Mouse (Mus musculus) bone marrow, adult 2 months (tissue): ENCODE results near the gene Pdcd2l.

Experiments
- CTCF ChIP-seq: fragments of 200-500 bp; IDR thresholded peaks from 2 replicates; pipeline ENCODE4 v1.5.1; 2011; ENCODE audit warnings: low read length, control low read depth; ENCODE audit not compliant: control insufficient read depth, insufficient read depth
- POLR2A ChIP-seq: fragments of 200-500 bp; IDR thresholded peaks from 2 replicates; pipeline ENCODE4 v1.6.1; 2011; ENCODE audit warnings: low read depth, mild to moderate bottlenecking, control low read depth, low read length, borderline replicate concordance; ENCODE audit not compliant: control insufficient read depth

DNA sequence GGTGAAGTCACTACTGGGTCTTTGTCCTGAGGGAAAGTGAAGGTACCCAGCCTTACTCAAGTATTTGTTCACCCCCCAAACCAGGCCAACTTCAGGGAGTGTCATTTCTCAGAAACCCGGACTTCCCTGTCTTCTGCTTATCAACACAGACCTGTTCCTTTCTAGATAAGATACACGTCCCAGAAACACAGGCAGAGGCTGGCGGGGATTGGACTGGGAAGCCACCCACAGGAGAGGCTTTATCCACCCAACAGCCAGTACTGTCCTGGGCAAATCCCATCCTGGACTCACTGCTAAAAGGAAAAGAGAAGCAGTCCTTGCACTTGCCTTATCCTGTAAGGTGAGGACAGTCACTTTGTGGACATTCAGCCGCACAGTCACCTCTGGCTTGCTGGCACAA lies 49.3 kb downstream of the Pdcd2l start:
- TF ChIP-seq POLR2A = no peak
- TF ChIP-seq CTCF = no peak
